Mouse (Mus musculus): ENCODE data around the gene Ankrd6.

Ankrd6 gene

GRCm38 (mm10) chr4:32948696-32949095 is 1.9 kb downstream of the Ankrd6 start:
- no peak for DNase-seq

GRCm38 (mm10) chr4:32947631-32948030 is 3.0 kb downstream of the Ankrd6 start:
- DNase-seq, result peak in 1 of 2 experiments; percentile 24

GRCm38 (mm10) chr4:32940984-32941383 is 9.7 kb downstream of the Ankrd6 start:
- no peak for DNase-seq

GRCm38 (mm10) chr4:32939964-32940363 is 10.7 kb downstream of the Ankrd6 start:
- no peak for DNase-seq

GRCm38 (mm10) chr4:32939521-32939920 is 11.1 kb downstream of the Ankrd6 start:
- DNase-seq, result no peak

GRCm38 (mm10) chr4:32936762-32937341 is 13.8 kb downstream of the Ankrd6 start:
- no peak for DNase-seq

GRCm38 (mm10) chr4:32932056-32932455 is 18.6 kb downstream of the Ankrd6 start:
- DNase-seq, result no peak

GRCm38 (mm10) chr4:32929750-32930149 is 20.9 kb downstream of the Ankrd6 start:
- no peak for DNase-seq

GRCm38 (mm10) chr4:32928692-32929448 is 21.8 kb downstream of the Ankrd6 start:
- DNase-seq, result no peak

GRCm38 (mm10) chr4:32923891-32924294 is 26.7 kb downstream of the Ankrd6 start:
- peak in 1 of 2 experiments; percentile 8 for DNase-seq

GRCm38 (mm10) chr4:32923436-32923835 is 27.2 kb downstream of the Ankrd6 start:
- DNase-seq, result peak; percentile 86 to 91

GRCm38 (mm10) chr4:32922871-32923270 is 27.8 kb downstream of the Ankrd6 start:
- DNase-seq, result no peak

- DNase-seq, result no peak
These were observed 29.8 kb downstream of the Ankrd6 start for GRCm38 (mm10) chr4:32920863-32921262.

GRCm38 (mm10) chr4:32918571-32918970 is 32.1 kb downstream of the Ankrd6 start:
- no peak for DNase-seq

GRCm38 (mm10) chr4:32916689-32917385 is 33.8 kb downstream of the Ankrd6 start:
- no peak for DNase-seq

- no peak for DNase-seq
These were observed 34.7 kb downstream of the Ankrd6 start for GRCm38 (mm10) chr4:32915928-32916327.

- DNase-seq, result no peak
These were observed 40.6 kb downstream of the Ankrd6 start for GRCm38 (mm10) chr4:32909996-32910395.

- no peak for DNase-seq
These were observed 41.2 kb downstream of the Ankrd6 start for GRCm38 (mm10) chr4:32909241-32909979.

- DNase-seq, result no peak
These were observed 43.0 kb downstream of the Ankrd6 start for GRCm38 (mm10) chr4:32907631-32908030.

GRCm38 (mm10) chr4:32906627-32907026 is 44.0 kb downstream of the Ankrd6 start:
- peak; percentile 76 to 79 for DNase-seq

GRCm38 (mm10) chr4:32905913-32906312 is 44.7 kb downstream of the Ankrd6 start:
- DNase-seq, result no peak

GRCm38 (mm10) chr4:32905381-32905780 is 45.3 kb downstream of the Ankrd6 start:
- DNase-seq, result no peak

- no peak for DNase-seq
These were observed 46.8 kb downstream of the Ankrd6 start for GRCm38 (mm10) chr4:32903826-32904225.
